Mouse (Mus musculus) kidney, adult 2 months (tissue): ENCODE measurements around the gene Card11. TPM values are rescaled to one million over a fixed set of nuclear protein-coding genes. Genes with fewer than 3 reads are reported as not detected.

ENCODE experiments used
- DNase-seq: peaks from one replicate; pipeline ENCODE4 v3.0.0; 2021
- H3K27ac ChIP-seq: fragments of 200-500 bp; 2 replicates; pipeline ENCODE4 v1.5.1; 2012; ENCODE audit warnings: low read depth, low read length, control low read depth, inconsistent platforms; ENCODE audit not compliant: insufficient read depth
- H3K27me3 ChIP-seq: fragments of 200-500 bp; replicated peaks from 2 replicates; pipeline ENCODE4 v1.6.1; 2012; ENCODE audit warnings: mild to moderate bottlenecking, moderate library complexity, low read length, inconsistent platforms; ENCODE audit not compliant: control insufficient read depth, insufficient read depth
- H3K36me3 ChIP-seq: fragments of 200-500 bp; 2 replicates; pipeline ENCODE4 v1.6.1; 2012; ENCODE audit warnings: mild to moderate bottlenecking, moderate library complexity, low read length, inconsistent platforms; ENCODE audit not compliant: control insufficient read depth, insufficient read depth
- H3K4me1 ChIP-seq: fragments of 200-500 bp; 2 replicates; pipeline ENCODE4 v1.6.1; 2011; ENCODE audit warnings: low read length; ENCODE audit not compliant: control insufficient read depth, insufficient read depth
- H3K4me3 ChIP-seq: fragments of 200-500 bp; 2 replicates; pipeline ENCODE4 v1.5.1; 2011; ENCODE audit warnings: mild to moderate bottlenecking, low read depth, low read length, control low read depth; ENCODE audit not compliant: insufficient read depth
- CTCF ChIP-seq: fragments of 200-500 bp; conservative IDR thresholded peaks from 2 replicates; pipeline ENCODE4 v1.5.1; 2011; ENCODE audit warnings: low read depth, mild to moderate bottlenecking, control low read depth, low read length, moderate library complexity, mixed read lengths; ENCODE audit not compliant: insufficient read depth, insufficient read length
- POLR2A ChIP-seq: fragments of 200-500 bp; IDR thresholded peaks from one replicate; pipeline ENCODE4 v1.6.1; 2011; ENCODE audit warnings: low read depth, low read length, control low read depth
- WGBS: fragments of 180-500 bp; shearing (Covaris S2); methylation state at CpG from one replicate; pipeline ENCODE4 v1.1.7; 2018; 5-methylcytosine and 5-hydroxymethylcytosine counted together
- polyA plus RNA-seq: library from polyadenylated mRNA; depleted of rRNA; stranded (reverse); fragments of >200 nt; gene quantifications from 2 replicates; pipeline ENCODE4 v1.2.3, GENCODE M21; 2012

The Card11 gene
- polyA plus RNA-seq, 1 experiment: 2.4 TPM

DNA sequence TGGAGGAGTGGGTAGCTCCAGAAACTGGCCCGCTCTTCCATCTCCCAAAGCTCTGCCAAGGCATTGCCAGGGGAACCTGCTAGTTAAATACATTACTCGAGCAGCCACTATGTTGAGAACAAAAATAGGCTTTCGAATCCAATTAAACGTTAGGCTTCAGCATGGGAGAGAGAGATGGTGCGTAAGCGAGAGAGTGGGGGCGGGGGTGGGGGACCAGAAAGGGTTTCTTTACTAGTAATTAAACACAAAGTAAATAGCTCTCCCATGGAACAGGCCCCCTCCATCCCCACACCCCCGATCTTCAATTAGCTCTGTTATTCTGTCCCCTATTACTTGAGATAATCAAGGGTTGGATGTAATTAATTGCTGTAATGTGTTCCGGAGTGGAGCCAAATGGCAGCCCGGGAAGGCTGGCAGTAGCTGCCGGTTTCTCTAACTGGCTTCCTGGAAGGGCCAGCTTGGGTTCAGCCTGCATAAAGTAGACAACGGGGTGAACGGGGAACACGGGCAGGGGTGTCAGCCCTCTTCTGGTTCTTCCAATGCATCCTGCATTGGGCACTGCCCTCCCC, 59.4 kb downstream of the Card11 start:
- Histone ChIP-seq H3K4me3 (no peak overlapping the region), H3K4me1 (no peaks in the 10 kb centered on the region)

GRCm38 (mm10) chr5:140940257-140940922, 60.0 kb downstream of the Card11 start:
- no peak overlapping the region for H3K27ac ChIP-seq
- no peaks in the 10 kb centered on the region for H3K36me3 ChIP-seq
- H3K4me3 ChIP-seq: no peak overlapping the region
- no peak for DNase-seq
- no peaks in the 10 kb centered on the region for H3K4me1 ChIP-seq
- 44% methylated on average over 5 of the region's 5 CpGs for WGBS
- TF ChIP-seq POLR2A: no peak
- TF ChIP-seq CTCF: no peak
- no peaks in the 10 kb centered on the region for H3K27me3 ChIP-seq

More for the DNA sequence above, 59.4 kb downstream of the Card11 start:
- DNase-seq: peak; percentile 20
- 34% methylated on average over 14 of the region's 14 CpGs for WGBS
- no peaks in the 10 kb centered on the region for H3K27me3 ChIP-seq
- H3K36me3 ChIP-seq: no peaks in the 10 kb centered on the region
- TF ChIP-seq CTCF: no peak
- TF ChIP-seq POLR2A: no peak
- no peak overlapping the region for H3K27ac ChIP-seq

DNA sequence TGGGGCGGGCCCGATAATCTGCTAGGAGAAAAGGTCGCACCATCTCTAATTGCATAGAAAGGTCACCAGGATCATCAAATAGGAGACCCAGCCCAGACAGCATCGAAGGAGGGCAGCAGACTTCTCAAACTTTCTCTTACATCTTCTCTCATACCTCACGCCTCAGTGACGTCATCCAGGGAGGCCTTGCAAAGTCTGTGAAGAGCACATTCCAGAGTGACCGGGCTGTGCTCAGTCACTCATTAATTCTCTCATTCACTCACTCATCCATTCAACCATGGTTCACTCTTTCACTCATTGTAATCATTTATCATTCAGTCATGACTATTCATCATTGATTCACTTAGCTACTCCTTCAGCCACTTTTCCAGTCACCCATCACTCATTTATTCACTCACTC, 63.6 kb downstream of the Card11 start:
- Histone ChIP-seq H3K27ac (no peak overlapping the region), H3K4me1 (no peaks in the 10 kb centered on the region), H3K36me3 (no peaks in the 10 kb centered on the region), H3K4me3 (no peak overlapping the region), H3K27me3 (no peaks in the 10 kb centered on the region)
- peak; percentile 27 for DNase-seq
- no peak for TF ChIP-seq CTCF
- TF ChIP-seq POLR2A: no peak
- 47% methylated on average over 7 of the region's 7 CpGs for WGBS

DNA sequence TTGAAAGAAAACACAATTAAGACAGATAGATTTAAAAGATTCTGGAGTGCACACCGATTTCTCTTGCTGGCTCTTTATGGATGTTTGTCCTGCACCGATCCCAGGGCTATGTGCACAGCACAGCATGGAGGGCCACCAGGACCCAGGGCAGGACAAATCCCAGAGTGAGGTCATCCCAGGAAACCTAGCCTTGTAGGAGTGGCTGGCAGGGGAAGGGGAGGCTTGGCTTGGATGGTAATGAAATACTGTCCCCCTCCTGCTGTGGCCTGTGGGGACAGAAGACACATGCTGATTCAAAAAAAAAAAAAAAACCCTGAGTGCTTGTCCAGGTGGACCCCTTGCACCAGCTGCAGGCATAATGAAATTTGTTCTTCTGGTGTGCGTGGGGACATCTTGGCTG, 64.5 kb downstream of the Card11 start:
- H3K36me3 ChIP-seq: no peaks in the 10 kb centered on the region
- H3K27ac ChIP-seq: no peak overlapping the region
- no peaks in the 10 kb centered on the region for H3K27me3 ChIP-seq
- no peak for DNase-seq
- no peak overlapping the region for H3K4me3 ChIP-seq
- WGBS: 53% methylated on average over 3 of the region's 3 CpGs
- TF ChIP-seq CTCF: no peak
- no peaks in the 10 kb centered on the region for H3K4me1 ChIP-seq

DNA sequence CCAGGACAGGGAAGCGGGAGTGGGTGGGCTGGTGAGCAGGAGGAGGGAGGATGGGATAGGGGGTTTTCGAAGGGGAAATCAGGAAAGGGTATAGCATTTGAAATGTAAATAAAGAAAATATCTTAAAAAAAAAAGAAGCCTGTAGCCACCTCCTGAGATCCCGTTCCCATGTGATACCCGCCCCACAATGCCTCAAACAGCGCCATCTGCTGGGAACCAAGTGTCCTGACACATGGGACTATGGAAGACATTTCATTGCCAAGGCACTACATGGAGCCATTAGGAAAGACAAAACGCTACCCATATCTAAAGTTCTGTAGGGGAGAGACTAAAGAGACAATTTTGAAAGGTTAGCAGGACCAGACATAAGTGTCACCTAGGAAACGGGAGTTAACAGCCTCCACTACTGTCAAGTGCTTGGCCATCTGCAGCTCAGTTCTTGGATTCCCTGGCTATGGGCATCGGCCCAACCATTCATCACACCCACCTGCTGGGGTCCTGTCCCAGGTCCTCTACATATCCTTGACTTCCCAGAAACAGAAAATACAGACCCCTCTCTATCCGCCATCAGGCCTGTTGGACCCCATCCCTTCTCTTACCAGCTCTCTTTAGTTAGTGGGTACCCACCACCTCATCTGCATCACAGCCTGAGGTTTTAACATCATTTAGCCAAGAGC, 65.6 kb downstream of the Card11 start:
- no peaks in the 10 kb centered on the region for H3K27me3 ChIP-seq
- H3K4me3 ChIP-seq: no peak overlapping the region
- 87% methylated on average over 9 of the region's 9 CpGs for WGBS
- H3K4me1 ChIP-seq: no peaks in the 10 kb centered on the region
- DNase-seq: no peak
- no peak overlapping the region for H3K27ac ChIP-seq
- no peak for TF ChIP-seq POLR2A
- no peak; the same call in 1 of the 2 replicates for TF ChIP-seq CTCF
- no peaks in the 10 kb centered on the region for H3K36me3 ChIP-seq

DNA sequence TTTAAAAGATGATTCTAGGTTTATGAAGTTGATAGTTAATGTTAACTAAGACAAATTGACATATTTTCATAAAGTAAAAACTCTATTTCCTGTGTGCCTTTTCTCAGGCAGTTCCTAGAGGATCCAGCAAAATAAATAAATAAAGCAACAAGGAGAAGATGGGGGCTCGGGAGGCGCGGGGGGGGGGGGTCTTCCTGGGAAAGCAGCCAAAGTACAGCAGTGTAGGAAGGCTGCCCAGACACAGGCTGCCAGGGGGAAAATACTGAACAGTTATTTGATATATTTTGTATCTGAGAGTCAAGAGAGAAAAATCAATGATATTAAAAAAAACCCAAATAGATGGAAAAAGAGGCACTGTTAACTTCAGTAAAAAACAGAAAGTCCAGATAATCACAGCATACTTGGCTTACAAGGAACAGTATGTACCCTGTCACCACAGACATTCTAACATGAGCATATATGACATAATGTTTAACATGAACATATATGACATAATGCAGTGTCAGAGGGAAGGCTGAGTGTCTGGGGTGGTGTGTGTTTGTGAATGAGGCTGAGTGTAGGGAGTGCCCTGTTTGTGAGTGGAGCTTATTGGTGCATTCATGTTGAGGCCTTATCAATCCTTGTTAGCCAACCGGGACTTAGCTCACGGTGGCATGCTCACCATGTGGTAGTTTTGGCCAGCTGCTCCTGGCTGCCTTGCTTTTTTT, 68.7 kb downstream of the Card11 start:
- 48% methylated on average over 5 of the region's 5 CpGs for WGBS
- Histone ChIP-seq H3K27me3 (no peaks in the 10 kb centered on the region), H3K4me1 (no peaks in the 10 kb centered on the region), H3K27ac (no peak overlapping the region), H3K36me3 (no peaks in the 10 kb centered on the region), H3K4me3 (no peak overlapping the region)
- DNase-seq: no peak
- TF ChIP-seq POLR2A: no peak
- no peak for TF ChIP-seq CTCF

GRCm38 (mm10) chr5:140918519-140918918, 81.9 kb downstream of the Card11 start:
- H3K27ac ChIP-seq: no peak overlapping the region
- H3K4me3 ChIP-seq: no peak overlapping the region
- no peak for TF ChIP-seq CTCF
- no peak for TF ChIP-seq POLR2A
- H3K4me1 ChIP-seq: no peaks in the 10 kb centered on the region
- WGBS: 85% methylated on average over 1 of the region's 1 CpGs
- DNase-seq: no peak
- no peaks in the 10 kb centered on the region for H3K27me3 ChIP-seq
- no peaks in the 10 kb centered on the region for H3K36me3 ChIP-seq
